Mouse (Mus musculus): Measurements from ENCODE around the gene Limch1. TPM values are rescaled to one million over a fixed set of nuclear protein-coding genes. Genes with fewer than 3 reads are reported as not detected.

Limch1 gene
- polyA plus RNA-seq, 1 experiment from 2014 or later: 12.7 TPM

- Histone ChIP-seq H3K9me3 (ENCODE audit: control insufficient read depth, low read depth, low read length) (no peaks in the 10 kb centered on the region), H3K4me2 (replicated peaks; ENCODE audit: low read depth, low read length) (no peak overlapping the region), H3K4me1 (ENCODE audit: control insufficient read depth, insufficient read depth, low read length) (no peaks in the 10 kb centered on the region), H3K27ac (ENCODE audit: low read length) (no peak overlapping the region), H3K36me3 (ENCODE audit: control insufficient read depth, insufficient read depth, low read length) (no peaks in the 10 kb centered on the region), H3K9ac (replicated peaks; ENCODE audit: low read depth, low read length) (no peak overlapping the region), H3K27me3 (ENCODE audit: control insufficient read depth, insufficient read depth, low read length) (peaks cover 45% of the 10 kb centered on the region), H3K4me3 (ENCODE audit: low read depth, low read length) (no peak overlapping the region)
- 19% methylated on average over 4 of the region's 4 CpGs for WGBS
- no peak for ATAC-seq (ENCODE audit: insufficient number of reproducible peaks, insufficient read depth, low FRiP score, low read depth)
Measured at GRCm38 (mm10) chr5:67091766-67092165, 346.1 kb downstream of the Limch1 start.

- WGBS: 27% methylated on average over 2 of the region's 2 CpGs
Measured at GRCm38 (mm10) chr5:67093991-67094390, 348.4 kb downstream of the Limch1 start.

GRCm38 (mm10) chr5:67095153-67095552 is 349.5 kb downstream of the Limch1 start:
- no peak for ATAC-seq (ENCODE audit: insufficient number of reproducible peaks, insufficient read depth, low FRiP score, low read depth)
- H3K4me2 ChIP-seq (replicated peaks; ENCODE audit: low read depth, low read length): no peak overlapping the region
- H3K4me3 ChIP-seq (ENCODE audit: low read depth, low read length): 0 out of 2 replicates have a peak overlapping the region, but pooled peaks have one; percentile 7
- no peaks in the 10 kb centered on the region for H3K4me1 ChIP-seq (ENCODE audit: control insufficient read depth, insufficient read depth, low read length)
- peak overlapping the region; percentile 48; the same call in 1 of the 2 replicates for H3K27ac ChIP-seq (ENCODE audit: low read length)
- H3K9ac ChIP-seq (replicated peaks; ENCODE audit: low read depth, low read length): 0 out of 2 replicates have a peak overlapping the region, but pooled peaks have one; percentile 4
- no peaks in the 10 kb centered on the region for H3K9me3 ChIP-seq (ENCODE audit: control insufficient read depth, low read depth, low read length)
- 3% methylated on average over 15 of the region's 15 CpGs for WGBS
- H3K27me3 ChIP-seq (ENCODE audit: control insufficient read depth, insufficient read depth, low read length): peaks cover 57% of the 10 kb centered on the region
- no peaks in the 10 kb centered on the region for H3K36me3 ChIP-seq (ENCODE audit: control insufficient read depth, insufficient read depth, low read length)

More at GRCm38 (mm10) chr5:67093991-67094390, 348.4 kb downstream of the Limch1 start:
- Histone ChIP-seq H3K9ac (replicated peaks; ENCODE audit: low read depth, low read length) (no peak overlapping the region), H3K27ac (ENCODE audit: low read length) (no peak overlapping the region), H3K4me1 (ENCODE audit: control insufficient read depth, insufficient read depth, low read length) (no peaks in the 10 kb centered on the region), H3K27me3 (ENCODE audit: control insufficient read depth, insufficient read depth, low read length) (peaks cover 50% of the 10 kb centered on the region), H3K4me2 (replicated peaks; ENCODE audit: low read depth, low read length) (no peak overlapping the region), H3K9me3 (ENCODE audit: control insufficient read depth, low read depth, low read length) (no peaks in the 10 kb centered on the region), H3K4me3 (ENCODE audit: low read depth, low read length) (no peak overlapping the region), H3K36me3 (ENCODE audit: control insufficient read depth, insufficient read depth, low read length) (no peaks in the 10 kb centered on the region)
- no peak for ATAC-seq (ENCODE audit: insufficient number of reproducible peaks, insufficient read depth, low FRiP score, low read depth)

- Histone ChIP-seq H3K9ac (replicated peaks; ENCODE audit: low read depth, low read length) (no peak overlapping the region; the same call in 1 of the 2 replicates), H3K4me3 (ENCODE audit: low read depth, low read length) (peak overlapping the region; percentile 24), H3K4me1 (ENCODE audit: control insufficient read depth, insufficient read depth, low read length) (no peaks in the 10 kb centered on the region), H3K27ac (ENCODE audit: low read length) (peak overlapping the region; percentile 52; the same call in 1 of the 2 replicates), H3K27me3 (ENCODE audit: control insufficient read depth, insufficient read depth, low read length) (peaks cover 57% of the 10 kb centered on the region), H3K4me2 (replicated peaks; ENCODE audit: low read depth, low read length) (peak overlapping the region; percentile 33; the same call in 1 of the 2 replicates), H3K36me3 (ENCODE audit: control insufficient read depth, insufficient read depth, low read length) (no peaks in the 10 kb centered on the region), H3K9me3 (ENCODE audit: control insufficient read depth, low read depth, low read length) (no peaks in the 10 kb centered on the region)
- WGBS: under 1% methylated on average over 47 of the region's 47 CpGs
- ATAC-seq (ENCODE audit: insufficient number of reproducible peaks, insufficient read depth, low FRiP score, low read depth): no peak
Measured at GRCm38 (mm10) chr5:67095651-67096377, 350.2 kb downstream of the Limch1 start.

GRCm38 (mm10) chr5:67096378-67096771 is 350.7 kb downstream of the Limch1 start:
- peak overlapping the region; percentile 24 for H3K4me3 ChIP-seq (ENCODE audit: low read depth, low read length)
- no peak for ATAC-seq (ENCODE audit: insufficient number of reproducible peaks, insufficient read depth, low FRiP score, low read depth)
- no peaks in the 10 kb centered on the region for H3K36me3 ChIP-seq (ENCODE audit: control insufficient read depth, insufficient read depth, low read length)
- no peaks in the 10 kb centered on the region for H3K9me3 ChIP-seq (ENCODE audit: control insufficient read depth, low read depth, low read length)
- H3K27ac ChIP-seq (ENCODE audit: low read length): peak overlapping the region; percentile 52; the same call in 1 of the 2 replicates
- WGBS: under 1% methylated on average over 28 of the region's 28 CpGs
- H3K4me1 ChIP-seq (ENCODE audit: control insufficient read depth, insufficient read depth, low read length): no peaks in the 10 kb centered on the region
- no peak overlapping the region; the same call in 1 of the 2 replicates for H3K9ac ChIP-seq (replicated peaks; ENCODE audit: low read depth, low read length)
- H3K4me2 ChIP-seq (replicated peaks; ENCODE audit: low read depth, low read length): peak overlapping the region; percentile 33; the same call in 1 of the 2 replicates
- H3K27me3 ChIP-seq (ENCODE audit: control insufficient read depth, insufficient read depth, low read length): peaks cover 58% of the 10 kb centered on the region

- ATAC-seq (ENCODE audit: insufficient number of reproducible peaks, insufficient read depth, low FRiP score, low read depth): no peak
- peak overlapping the region; percentile 1; the same call in 1 of the 2 replicates for H3K27ac ChIP-seq (ENCODE audit: low read length)
- H3K36me3 ChIP-seq (ENCODE audit: control insufficient read depth, insufficient read depth, low read length): no peaks in the 10 kb centered on the region
- no peaks in the 10 kb centered on the region for H3K9me3 ChIP-seq (ENCODE audit: control insufficient read depth, low read depth, low read length)
- no peak overlapping the region for H3K4me2 ChIP-seq (replicated peaks; ENCODE audit: low read depth, low read length)
- H3K27me3 ChIP-seq (ENCODE audit: control insufficient read depth, insufficient read depth, low read length): peaks cover 55% of the 10 kb centered on the region
- H3K9ac ChIP-seq (replicated peaks; ENCODE audit: low read depth, low read length): no peak overlapping the region
- no peaks in the 10 kb centered on the region for H3K4me1 ChIP-seq (ENCODE audit: control insufficient read depth, insufficient read depth, low read length)
- 1% methylated on average over 41 of the region's 41 CpGs for WGBS
- peak overlapping the region; percentile 24; the same call in 1 of the 2 replicates for H3K4me3 ChIP-seq (ENCODE audit: low read depth, low read length)
Measured at GRCm38 (mm10) chr5:67097106-67098050, 351.8 kb downstream of the Limch1 start.

GRCm38 (mm10) chr5:67098051-67098732 is 352.6 kb downstream of the Limch1 start:
- no peak overlapping the region for H3K9ac ChIP-seq (replicated peaks; ENCODE audit: low read depth, low read length)
- H3K36me3 ChIP-seq (ENCODE audit: control insufficient read depth, insufficient read depth, low read length): no peaks in the 10 kb centered on the region
- H3K9me3 ChIP-seq (ENCODE audit: control insufficient read depth, low read depth, low read length): no peaks in the 10 kb centered on the region
- H3K4me3 ChIP-seq (ENCODE audit: low read depth, low read length): peak overlapping the region; percentile 24
- H3K27me3 ChIP-seq (ENCODE audit: control insufficient read depth, insufficient read depth, low read length): peaks cover 48% of the 10 kb centered on the region
- H3K4me2 ChIP-seq (replicated peaks; ENCODE audit: low read depth, low read length): no peak overlapping the region
- no peaks in the 10 kb centered on the region for H3K4me1 ChIP-seq (ENCODE audit: control insufficient read depth, insufficient read depth, low read length)
- H3K27ac ChIP-seq (ENCODE audit: low read length): peak overlapping the region; percentile 52; the same call in 1 of the 2 replicates
- WGBS: 2% methylated on average over 23 of the region's 23 CpGs
- no peak for ATAC-seq (ENCODE audit: insufficient number of reproducible peaks, insufficient read depth, low FRiP score, low read depth)

Measured in stomach, embryonic 14.5 days (tissue).